Mouse (Mus musculus): Measurements from ENCODE around the gene Cabp1. TPM values are rescaled to one million over a fixed set of nuclear protein-coding genes. Genes with fewer than 3 reads are reported as not detected.

The Cabp1 gene
- total RNA-seq (2023), result not detected in 2 replicates

DNA sequence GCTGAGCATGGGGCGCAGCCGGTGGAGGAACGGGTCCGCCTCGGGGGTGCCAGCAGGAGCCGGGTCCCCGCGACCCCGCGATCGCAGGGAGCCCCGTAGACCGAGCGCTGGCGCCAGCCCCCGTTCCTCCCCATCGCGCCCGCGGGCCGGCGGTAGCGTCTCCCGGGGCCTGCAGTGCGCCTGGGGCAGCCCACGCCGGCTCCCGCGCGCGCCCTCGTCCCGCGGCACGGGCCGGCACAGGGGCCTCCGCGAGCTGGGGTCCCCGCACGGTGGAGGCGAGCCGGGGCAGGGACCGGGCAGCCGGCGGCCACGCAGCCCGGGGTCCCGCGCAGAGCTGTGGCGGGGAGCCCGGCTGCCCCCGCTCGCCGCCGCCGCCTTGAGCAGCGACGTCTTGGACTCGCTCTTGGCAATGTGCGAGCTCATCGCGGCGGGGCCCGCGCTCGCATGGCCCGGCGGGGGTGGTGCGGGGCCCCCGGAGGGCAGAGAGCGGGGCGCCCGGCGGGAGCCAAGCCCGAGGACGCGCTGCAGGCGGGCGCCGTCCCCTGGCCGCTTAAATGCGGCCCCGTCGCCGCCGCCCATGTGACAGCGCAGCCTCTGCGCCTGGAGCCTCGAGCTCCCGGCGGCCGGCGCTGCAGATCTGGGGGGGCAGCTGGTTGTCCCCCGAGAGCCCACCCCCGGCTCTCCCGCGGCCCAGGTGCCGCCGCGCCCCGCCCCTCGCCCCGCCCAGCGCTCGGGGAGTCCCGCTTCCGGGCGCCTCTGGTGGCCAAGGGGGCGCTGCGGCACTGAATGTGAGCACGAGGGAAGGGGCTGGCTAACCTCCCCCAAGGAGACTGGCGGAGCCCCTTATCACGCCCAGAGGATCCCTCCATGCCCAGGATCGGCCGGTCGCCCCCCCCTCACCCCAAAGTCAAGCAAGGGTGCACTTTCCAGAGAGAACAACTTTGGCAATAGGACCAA is at the start of gene Cabp1:
TSS of gene Cabp1 (minus strand) at position 713 of the 957 bp plus-strand sequence.

DNA sequence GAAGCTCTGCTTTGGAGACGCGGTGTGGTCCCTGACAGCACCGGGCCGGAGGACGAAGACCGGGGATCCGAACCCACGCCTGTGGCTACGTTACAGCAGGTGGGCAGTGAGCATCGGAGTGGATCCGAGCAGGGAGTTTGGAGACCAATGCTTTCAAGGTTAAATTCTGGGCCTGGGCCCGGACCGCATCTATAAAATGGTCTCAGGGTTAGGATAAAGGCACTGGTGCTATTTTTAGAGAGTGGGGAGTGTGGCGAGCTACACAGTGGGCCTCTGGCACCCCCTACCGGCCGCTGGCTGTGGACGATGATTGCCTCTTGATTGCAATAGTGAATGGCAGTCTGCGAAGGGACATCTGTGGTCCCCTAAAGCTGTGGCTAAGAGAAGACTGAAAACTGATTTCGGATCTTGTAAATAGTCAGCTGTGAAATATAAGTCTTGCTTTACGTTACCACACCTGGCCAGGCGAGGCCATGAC is 41.6 kb upstream of the Cabp1 start, which contains the start of gene Pop5:
TSS of gene Pop5 (plus strand) at position 51 of the 478 bp plus-strand sequence.

DNA sequence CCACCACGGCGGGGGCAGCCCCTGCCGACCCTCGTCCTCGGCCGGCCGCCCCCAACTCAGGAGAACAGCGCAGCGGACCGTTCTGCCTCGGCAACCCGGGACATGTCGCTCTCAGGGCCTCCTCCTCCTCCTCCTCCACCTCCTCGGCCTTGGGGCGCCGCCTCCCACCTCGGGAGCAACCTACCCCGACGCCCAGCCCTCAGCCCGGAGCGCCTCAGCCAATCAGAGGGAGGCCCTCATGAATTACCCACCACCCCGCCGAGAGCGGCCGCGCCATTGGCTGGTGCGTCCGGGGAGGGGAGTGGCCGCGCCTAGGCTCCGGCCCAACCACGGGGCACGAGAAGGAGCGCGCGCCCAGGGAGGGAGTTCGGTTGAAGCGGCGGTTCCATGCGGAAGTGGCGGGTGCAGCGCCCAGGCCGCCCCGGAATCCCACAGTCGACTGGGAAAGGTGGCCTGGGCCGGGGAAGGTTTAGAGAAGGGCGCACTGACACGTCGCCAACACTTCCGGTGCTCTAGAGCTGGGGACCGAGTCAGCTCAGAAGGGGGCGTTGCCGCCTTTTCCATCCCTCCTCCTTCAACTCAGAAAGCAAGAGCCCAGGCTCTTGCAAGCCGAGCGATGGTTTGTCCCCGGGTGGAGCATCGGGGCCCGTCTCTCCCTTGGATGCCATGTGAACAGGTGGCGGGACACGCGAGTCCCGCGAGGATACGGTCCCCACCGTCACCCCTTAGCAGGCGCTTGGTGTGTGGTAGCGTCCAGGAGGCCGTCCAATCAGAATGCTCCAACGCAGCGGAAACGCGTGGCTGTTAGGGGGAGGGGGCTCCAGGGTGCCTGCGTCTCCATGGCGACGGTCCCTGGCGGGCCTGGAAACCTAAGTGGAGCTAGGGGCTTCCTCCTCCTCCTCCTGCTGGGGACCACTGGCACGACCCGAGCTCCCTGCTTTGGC is 35.9 kb downstream of the Cabp1 start, which contains the start of gene Mlec:
TSS of gene Mlec (minus strand) at position 140 of the 944 bp plus-strand sequence.

DNA sequence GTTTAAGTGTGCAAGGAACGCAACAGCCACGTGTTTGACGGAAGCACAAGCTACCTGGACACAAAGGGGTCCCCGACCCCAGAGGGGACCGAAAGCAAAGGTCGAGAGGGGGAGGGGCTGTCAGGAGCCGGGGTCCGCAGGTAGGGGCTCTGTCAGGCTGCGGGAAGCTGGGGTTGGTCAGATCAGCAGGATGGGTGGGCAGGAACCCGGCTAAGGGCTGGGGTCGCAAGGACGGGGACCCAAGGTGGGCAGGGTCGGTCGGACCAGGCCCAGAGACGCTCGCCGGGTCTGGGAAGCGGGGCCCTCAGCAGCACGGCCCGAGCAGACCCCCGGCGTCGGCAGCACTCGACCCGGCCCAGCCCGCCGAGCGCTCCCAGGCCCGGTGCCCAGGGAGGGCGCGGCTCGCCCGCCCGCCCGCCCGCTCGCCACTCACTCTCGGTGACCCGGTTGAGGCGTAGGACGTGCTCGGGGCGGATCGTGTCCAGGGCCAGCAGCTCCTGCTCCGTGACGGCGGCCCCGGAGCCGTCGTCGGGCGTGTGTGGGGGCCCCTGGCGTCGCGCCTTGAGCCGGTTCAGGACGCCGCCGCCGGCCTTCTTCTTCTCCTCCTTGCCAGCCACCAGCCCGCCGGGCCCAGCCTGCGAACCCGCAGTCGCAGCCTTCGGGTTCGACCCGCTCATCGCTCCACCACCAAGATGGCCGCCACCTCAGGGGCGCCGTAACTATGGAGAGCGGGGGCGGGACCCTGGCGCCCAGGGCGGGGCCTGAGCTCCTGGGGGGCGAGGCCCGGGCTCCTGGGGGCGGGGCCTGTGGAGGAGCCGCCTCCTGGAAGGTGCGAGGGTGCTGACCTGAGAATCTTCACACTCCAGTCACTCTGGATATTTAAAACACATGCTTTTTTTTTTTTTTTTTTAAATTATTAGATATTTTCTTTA is 59.7 kb downstream of the Cabp1 start, which contains the start of gene Unc119b:
TSS of gene Unc119b (minus strand) at position 742 of the 932 bp plus-strand sequence.

DNA sequence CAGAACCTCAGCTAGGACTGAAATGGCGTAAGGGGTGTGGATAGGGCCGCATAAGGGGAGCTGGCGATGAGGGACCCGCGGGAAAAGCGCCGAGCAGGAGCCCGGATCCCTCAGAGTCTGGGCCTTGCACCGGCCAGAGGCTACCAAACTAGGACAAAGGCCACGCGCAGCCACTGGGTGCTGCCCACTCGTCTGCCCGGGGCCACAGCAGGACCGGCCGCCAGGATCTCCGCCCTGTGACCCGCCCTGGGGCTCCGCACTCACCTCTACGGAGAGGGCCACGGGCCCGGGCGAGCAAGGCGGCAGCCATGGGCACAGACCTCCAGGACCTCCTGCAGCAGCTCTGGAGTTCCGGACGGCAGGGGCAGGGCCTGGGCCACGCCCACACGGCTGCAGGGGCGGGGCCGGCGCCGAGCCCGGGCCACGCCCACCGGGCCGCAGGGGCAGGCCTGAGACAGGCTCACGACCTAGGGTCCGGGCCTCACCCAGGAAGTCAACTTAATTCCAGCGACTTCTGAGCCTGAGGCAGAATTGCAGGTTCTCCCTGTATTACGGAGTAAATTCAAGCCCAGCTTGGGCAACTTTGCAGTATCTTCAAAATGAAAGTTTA is 75.1 kb downstream of the Cabp1 start, which contains the start of gene Acads:
TSS of gene Acads (minus strand) at position 386 of the 610 bp plus-strand sequence.

Other genes starting within 250 kb of the Cabp1 start
- gene Hnf1a, start 223.3 kb downstream of the Cabp1 start, total RNA-seq (2023), result not detected in 2 replicates
- gene Sppl3, start 183.2 kb downstream of the Cabp1 start, total RNA-seq (2023), result 39.4 and 49.7 TPM in 2 replicates
- gene Gm10401, start 96.1 kb downstream of the Cabp1 start, total RNA-seq (2023), result not detected in 2 replicates
- gene Acads, start 75.0 kb downstream of the Cabp1 start, total RNA-seq (2023), result 15.0 and 18.2 TPM in 2 replicates
- gene Unc119b, start 59.4 kb downstream of the Cabp1 start, total RNA-seq (2023), result 20.1 and 22.8 TPM in 2 replicates
- gene Mlec, start 36.2 kb downstream of the Cabp1 start, total RNA-seq (2023), result 109 and 155 TPM in 2 replicates
- 8.1 and 11.9 TPM in 2 replicates for gene Pop5, start 41.5 kb upstream of the Cabp1 start, total RNA-seq (2023)
- 197 and 217 TPM in 2 replicates for gene Rnf10, start 78.5 kb upstream of the Cabp1 start, total RNA-seq (2023)
- 7.1 and 13.0 TPM in 2 replicates for gene Coq5, start 85.3 kb upstream of the Cabp1 start, total RNA-seq (2023)
- gene Dynll1, start 106.6 kb upstream of the Cabp1 start, total RNA-seq (2023), result 149 and 192 TPM in 2 replicates
- 43.0 and 57.0 TPM in 2 replicates for gene Srsf9, start 132.8 kb upstream of the Cabp1 start, total RNA-seq (2023)
- gene Gatc, start 146.8 kb upstream of the Cabp1 start, total RNA-seq (2023), result 4.6 and 6.4 TPM in 2 replicates
- gene Triap1, start 146.8 kb upstream of the Cabp1 start, total RNA-seq (2023), result 16.3 and 17.9 TPM in 2 replicates
- 186 and 217 TPM in 2 replicates for gene Cox6a1, start 154.6 kb upstream of the Cabp1 start, total RNA-seq (2023)
- not detected in 2 replicates for gene Msi1, start 235.2 kb upstream of the Cabp1 start, total RNA-seq (2023)